Mouse (Mus musculus) mesoderm, embryonic 11.5 days (tissue): ENCODE results near the gene Defa25.
"Not testable (repeated sequence)": the region's sequence is repeated elsewhere in the genome, so short reads cannot be mapped to it uniquely, and the experiment has no call there.

ENCODE experiments used
- DNase-seq: peaks from one replicate; pipeline ENCODE4 v3.0.0-alpha.2; 2012; ENCODE audit warnings: low read depth, low spot score

Gene Defa25

GRCm38 (mm10) chr8:21084142-21084541 is at the start of gene Defa25:
Gene Defa25, plus strand, starts transcription at chr8:21084442.
- DNase-seq: not testable (repeated sequence)

GRCm38 (mm10) chr8:21054747-21055146 is 29.5 kb upstream of the Defa25 start, which contains the start of gene Defa23:
Gene Defa23, plus strand, starts transcription at chr8:21055047.
- not testable (repeated sequence) for DNase-seq

GRCm38 (mm10) chr8:21064738-21065137 is 19.5 kb upstream of the Defa25 start, which contains the start of gene Defa35:
Gene Defa35, plus strand, starts transcription at chr8:21065038.
- DNase-seq: not testable (repeated sequence)

- peak; percentile 53 for DNase-seq
These were observed 8.9 kb downstream of the Defa25 start for GRCm38 (mm10) chr8:21093106-21093505.

GRCm38 (mm10) chr8:21095950-21096349 is 11.7 kb downstream of the Defa25 start, which contains the start of gene Gm14851:
Gene Gm14851, minus strand, starts transcription at chr8:21096050.
- DNase-seq: not testable (repeated sequence)

- not testable (repeated sequence) for DNase-seq
These were observed 50.1 kb downstream of the Defa25 start, which contains the start of gene Defa30 for GRCm38 (mm10) chr8:21134342-21134741. Gene Defa30, plus strand, starts transcription at chr8:21134642.
